Mouse (Mus musculus) mesoderm, embryonic 11.5 days (tissue): ENCODE results near the gene Ednrb.

Experiments
- DNase-seq: peaks from one replicate; pipeline ENCODE4 v3.0.0-alpha.2; 2012; ENCODE audit warnings: low read depth, low spot score

Ednrb gene

GRCm38 (mm10) chr14:103767488-103767887 lies 76.7 kb downstream of the Ednrb start:
- no peak for DNase-seq
